Mouse (Mus musculus) stomach, postnatal 0 days (tissue): ENCODE data around the gene Wsb2. TPM values are rescaled to one million over a fixed set of nuclear protein-coding genes. Genes with fewer than 3 reads are reported as not detected.
A peak's percentile ranks its signal among the peaks of the same experiment; 100 is the strongest.

Experiments
- ATAC-seq: fragments of 200-750 bp; cut with Nextera tagmentation; 2 replicates; pipeline ENCODE4 v1.8.0; 2017; ENCODE audit not compliant: low FRiP score, low TSS enrichment
- DNase-seq: peaks from one replicate; pipeline ENCODE4 v3.0.0-alpha.2; 2016; ENCODE audit warnings: low spot score
- H3K27ac ChIP-seq: fragments of 300-500 bp; sonication (generic); replicated peaks from 2 replicates; pipeline ENCODE4 v1.5.1; 2014; ENCODE audit warnings: mild to moderate bottlenecking, control low read depth
- H3K27me3 ChIP-seq: fragments of 300-500 bp; sonication (generic); 2 replicates; pipeline ENCODE4 v1.6.1; 2014; ENCODE audit warnings: low read length; ENCODE audit not compliant: control insufficient read depth, insufficient read depth
- H3K36me3 ChIP-seq: fragments of 300-500 bp; sonication (generic); 2 replicates; pipeline ENCODE4 v1.6.1; 2014; ENCODE audit warnings: low read length, mixed read lengths; ENCODE audit not compliant: control insufficient read depth, insufficient read depth
- H3K4me1 ChIP-seq: fragments of 300-500 bp; sonication (generic); replicated peaks from 2 replicates; pipeline ENCODE4 v1.6.1; 2014; ENCODE audit warnings: antibody characterized with exemption; ENCODE audit not compliant: control insufficient read depth, insufficient read depth
- H3K4me2 ChIP-seq: fragments of 300-500 bp; sonication (generic); replicated peaks from 2 replicates; pipeline ENCODE4 v1.6.1; 2014; ENCODE audit warnings: low read depth, mild to moderate bottlenecking, control low read depth, moderate library complexity
- H3K4me3 ChIP-seq: fragments of 300-500 bp; sonication (generic); 2 replicates; pipeline ENCODE4 v1.5.1; 2014; ENCODE audit warnings: low read depth, low read length, control low read depth
- H3K9ac ChIP-seq: fragments of 300-500 bp; sonication (generic); 2 replicates; pipeline ENCODE4 v1.6.1; 2014; ENCODE audit warnings: mild to moderate bottlenecking, low read length, control low read depth, mixed read lengths
- H3K9me3 ChIP-seq: fragments of 300-500 bp; sonication (generic); 2 replicates; pipeline ENCODE4 v1.6.1; 2016; ENCODE audit warnings: low read length; ENCODE audit not compliant: control insufficient read depth
- CTCF ChIP-seq: IDR thresholded peaks from 2 replicates; pipeline ENCODE4 v1.5.1; 2016; ENCODE audit warnings: antibody characterized with exemption, low read depth, mild to moderate bottlenecking, moderate library complexity
- EP300 ChIP-seq: optimal IDR thresholded peaks from 2 replicates; pipeline ENCODE3; 2016; ENCODE audit warnings: antibody characterized with exemption
- WGBS: fragments of 180-500 bp; shearing (Covaris S2); extraction: QIAGEN DNeasy Blood & Tissue Kit; methylation state at CpG from one replicate; pipeline ENCODE4 v1.1.7; 2014; 5-methylcytosine and 5-hydroxymethylcytosine counted together
- polyA plus RNA-seq: library from polyadenylated mRNA; unstranded; fragments of >200 nt; fragmentation: Nextera tagmentation; extraction: Ambion mirVana; gene quantifications from 2 replicates; pipeline ENCODE4 v1.2.1, GENCODE M21; 2015

Gene Wsb2
- polyA plus RNA-seq, 1 experiment from 2014 or later: 50.3 TPM

- DNase-seq (peak; percentile 36), ATAC-seq (no peak)
- Histone ChIP-seq H3K9me3 (no peaks in the 10 kb centered on the region), H3K4me3 (no peak overlapping the region), H3K27ac (no peak overlapping the region), H3K9ac (no peak overlapping the region), H3K36me3 (no peaks in the 10 kb centered on the region), H3K4me2 (no peak overlapping the region), H3K4me1 (no peaks in the 10 kb centered on the region), H3K27me3 (no peaks in the 10 kb centered on the region)
- TF ChIP-seq EP300: no peak
- peak; percentile 72 for TF ChIP-seq CTCF
- WGBS: 64% methylated on average over 4 of the region's 4 CpGs
Measured at GRCm38 (mm10) chr5:117408216-117408615, 51.1 kb downstream of the Wsb2 start.

DNA sequence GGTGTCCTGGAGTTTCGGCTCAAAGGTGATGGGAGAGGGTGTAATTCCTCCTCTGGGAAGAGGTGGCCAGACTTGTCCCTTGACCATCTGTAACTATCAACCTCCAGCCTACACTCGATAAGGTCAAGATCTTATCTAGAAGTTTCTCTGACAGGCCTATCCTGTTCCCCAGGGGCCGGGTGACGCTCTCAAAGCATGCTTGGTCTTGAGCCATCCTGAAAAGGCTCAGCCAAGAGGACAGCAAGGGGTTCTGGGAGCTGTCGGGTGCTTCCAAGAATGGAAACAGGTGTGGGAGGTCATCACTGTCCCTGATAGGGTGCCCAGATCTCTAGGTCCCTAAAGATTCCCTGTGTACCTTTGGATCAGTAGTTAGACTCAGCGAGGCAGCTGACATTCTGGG lies 52.3 kb downstream of the Wsb2 start:
- Histone ChIP-seq H3K27me3 (no peaks in the 10 kb centered on the region), H3K4me3 (no peak overlapping the region), H3K9me3 (no peaks in the 10 kb centered on the region), H3K27ac (no peak overlapping the region), H3K4me1 (no peaks in the 10 kb centered on the region), H3K4me2 (no peak overlapping the region), H3K36me3 (no peaks in the 10 kb centered on the region), H3K9ac (no peak overlapping the region)
- no peak for DNase-seq
- WGBS: 67% methylated on average over 6 of the region's 6 CpGs
- TF ChIP-seq EP300 (no peak), CTCF (no peak)
- ATAC-seq: no peak

GRCm38 (mm10) chr5:117413507-117414501 lies 56.7 kb downstream of the Wsb2 start, which contains the start of gene Ksr2:
Ksr2 (plus strand) TSS chr5:117414000.
- peak; percentile 84 for DNase-seq
- Histone ChIP-seq H3K4me2 (peak within 1 kb of the TSS; percentile 89), H3K27ac (0 out of 2 replicates have a peak within 1 kb of the TSS, but pooled peaks have one; percentile 30), H3K4me1 (no peaks in the 10 kb centered on the region), H3K27me3 (no peaks in the 10 kb centered on the region), H3K4me3 (peak within 1 kb of the TSS; percentile 51), H3K9me3 (no peaks in the 10 kb centered on the region), H3K36me3 (no peaks in the 10 kb centered on the region), H3K9ac (peak within 1 kb of the TSS; percentile 41; the same call in 1 of the 2 replicates)
- ATAC-seq: peak; percentile 88
- TF ChIP-seq EP300 (no peak), CTCF (0 out of 2 replicates have a peak, but pooled peaks have one; percentile 2)
- under 1% methylated on average over 79 of the region's 89 CpGs for WGBS

DNA sequence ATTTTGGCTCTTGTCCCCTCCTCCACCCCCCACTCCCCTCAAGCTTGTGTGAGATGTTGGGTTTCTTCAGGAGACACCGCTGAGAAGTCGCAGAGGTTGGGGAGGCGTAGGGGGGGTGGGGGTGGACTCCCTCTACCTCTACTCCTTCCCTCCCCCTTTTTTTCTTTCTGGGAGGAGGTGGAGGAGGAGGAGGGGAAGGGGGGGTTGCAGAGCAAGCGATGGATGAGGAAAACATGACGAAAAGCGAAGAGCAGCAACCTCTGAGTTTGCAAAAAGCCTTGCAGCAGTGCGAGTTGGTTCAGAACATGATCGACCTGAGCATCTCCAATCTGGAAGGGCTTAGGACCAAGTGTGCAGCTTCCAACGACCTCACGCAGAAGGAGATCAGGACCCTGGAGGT lies 57.5 kb downstream of the Wsb2 start:
- no peaks in the 10 kb centered on the region for H3K27me3 ChIP-seq
- DNase-seq (no peak), ATAC-seq (no peak)
- H3K9me3 ChIP-seq: no peaks in the 10 kb centered on the region
- H3K4me3 ChIP-seq: peak overlapping the region; percentile 51; the same call in 1 of the 2 replicates
- 1% methylated on average over 9 of the region's 10 CpGs for WGBS
- no peak overlapping the region for H3K9ac ChIP-seq
- H3K27ac ChIP-seq: no peak overlapping the region
- peak overlapping the region; percentile 89 for H3K4me2 ChIP-seq
- no peaks in the 10 kb centered on the region for H3K36me3 ChIP-seq
- H3K4me1 ChIP-seq: no peaks in the 10 kb centered on the region
- TF ChIP-seq EP300: no peak
- TF ChIP-seq CTCF: no peak

DNA sequence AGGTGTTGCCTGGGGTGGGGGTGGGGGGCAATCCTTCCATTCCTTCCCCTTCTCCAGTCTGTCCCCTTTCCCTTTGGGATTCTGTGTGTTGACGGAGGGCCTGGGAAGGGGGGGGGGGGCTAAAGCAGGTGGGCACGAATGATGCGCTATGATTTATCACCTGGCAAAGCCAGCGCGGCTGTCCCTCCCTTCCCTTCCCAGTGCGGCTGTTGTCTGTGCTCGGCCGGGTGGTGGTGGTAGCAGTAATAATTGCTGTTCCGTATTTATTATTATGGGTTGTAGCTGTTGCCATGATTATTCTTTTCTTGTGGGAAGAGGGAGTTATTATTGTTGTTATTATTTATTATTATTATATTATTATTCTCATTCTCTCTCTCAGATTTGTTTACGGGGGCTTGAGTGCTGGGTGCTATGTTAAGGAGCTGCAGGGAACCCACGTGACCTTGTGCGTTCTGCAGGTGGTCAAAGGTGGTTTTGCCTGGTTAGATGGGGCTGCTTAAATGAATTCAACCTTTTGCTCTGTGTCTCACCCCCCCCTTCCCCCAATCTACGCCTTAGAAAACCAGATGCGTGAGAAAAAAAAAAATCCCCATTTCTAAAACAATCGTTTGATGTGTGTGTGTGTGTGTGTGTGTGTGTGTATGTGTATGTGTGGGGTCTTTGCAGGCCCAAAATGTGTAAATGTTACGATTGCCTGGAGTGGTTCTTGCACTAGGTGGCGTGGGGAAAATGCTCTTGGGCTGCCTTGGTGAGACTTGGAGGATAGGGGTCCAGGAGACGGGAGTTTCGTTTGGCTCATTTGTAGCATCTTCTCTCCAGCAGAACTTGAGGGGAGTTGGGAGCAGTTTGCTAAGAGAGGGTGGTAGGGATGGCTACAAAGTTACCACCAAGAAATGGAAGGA lies 58.2 kb downstream of the Wsb2 start:
- Histone ChIP-seq H3K27ac (no peak overlapping the region), H3K4me2 (no peak overlapping the region), H3K36me3 (no peaks in the 10 kb centered on the region), H3K27me3 (no peaks in the 10 kb centered on the region), H3K9ac (no peak overlapping the region), H3K4me3 (no peak overlapping the region), H3K4me1 (no peaks in the 10 kb centered on the region), H3K9me3 (no peaks in the 10 kb centered on the region)
- DNase-seq (no peak), ATAC-seq (no peak)
- 36% methylated on average over 19 of the region's 19 CpGs for WGBS
- no peak for TF ChIP-seq EP300
- TF ChIP-seq CTCF: no peak
